Mouse (Mus musculus) midbrain, postnatal 0 days (tissue): ENCODE data around the gene Hsd17b14. TPM values are rescaled to one million over a fixed set of nuclear protein-coding genes. Genes with fewer than 3 reads are reported as not detected.
"Not testable (repeated sequence)": the region's sequence is repeated elsewhere in the genome, so short reads cannot be mapped to it uniquely, and the experiment has no call there.

Experiments
- ATAC-seq: fragments of 200-750 bp; cut with Nextera tagmentation; 2 replicates; pipeline ENCODE4 v1.8.0; 2017; ENCODE audit warnings: moderate number of reproducible peaks, mild to moderate bottlenecking, moderate TSS enrichment, moderate library complexity; ENCODE audit not compliant: low FRiP score
- DNase-seq: peaks from one replicate; pipeline ENCODE4 v3.0.0-alpha.2; 2015; ENCODE audit warnings: low spot score
- H3K27ac ChIP-seq: fragments of 300-500 bp; sonication (generic); 2 replicates; pipeline ENCODE4 v1.5.1; 2014; ENCODE audit warnings: low read depth, mild to moderate bottlenecking, low read length, mixed read lengths
- H3K27me3 ChIP-seq: fragments of 300-500 bp; sonication (generic); 2 replicates; pipeline ENCODE4 v1.6.1; 2014; ENCODE audit warnings: low read length, control low read depth, mixed read lengths; ENCODE audit not compliant: insufficient read depth
- H3K36me3 ChIP-seq: fragments of 300-500 bp; sonication (generic); 2 replicates; pipeline ENCODE4 v1.6.1; 2014; ENCODE audit warnings: low read length, control low read depth, mixed read lengths; ENCODE audit not compliant: insufficient read depth
- H3K4me1 ChIP-seq: fragments of 300-500 bp; sonication (generic); 2 replicates; pipeline ENCODE4 v1.6.1; 2014; ENCODE audit warnings: mild to moderate bottlenecking, control low read depth, antibody characterized with exemption, low read length, mixed read lengths; ENCODE audit not compliant: insufficient read depth
- H3K4me2 ChIP-seq: fragments of 300-500 bp; sonication (generic); 2 replicates; pipeline ENCODE4 v1.6.1; 2014; ENCODE audit warnings: low read depth, mild to moderate bottlenecking, low read length, mixed read lengths; ENCODE audit not compliant: poor library complexity, severe bottlenecking
- H3K4me3 ChIP-seq: fragments of 300-500 bp; sonication (generic); 2 replicates; pipeline ENCODE4 v1.5.1; 2014; ENCODE audit warnings: low read depth, mild to moderate bottlenecking, low read length, moderate library complexity
- H3K9ac ChIP-seq: fragments of 300-500 bp; sonication (generic); replicated peaks from 2 replicates; pipeline ENCODE4 v1.6.1; 2014; ENCODE audit warnings: mild to moderate bottlenecking, low read length, moderate library complexity, mixed read lengths; ENCODE audit not compliant: poor library complexity, severe bottlenecking
- H3K9me3 ChIP-seq: fragments of 300-500 bp; sonication (generic); 2 replicates; pipeline ENCODE4 v1.6.1; 2016; ENCODE audit warnings: low read length, control low read depth
- CTCF ChIP-seq: IDR thresholded peaks from 2 replicates; pipeline ENCODE4 v1.5.1; 2016; ENCODE audit warnings: antibody characterized with exemption, mild to moderate bottlenecking
- WGBS: fragments of 180-500 bp; shearing (Covaris S2); extraction: QIAGEN DNeasy Blood & Tissue Kit; methylation state at CpG from one replicate; pipeline ENCODE4 v1.1.7; 2014; 5-methylcytosine and 5-hydroxymethylcytosine counted together
- polyA plus RNA-seq: library from polyadenylated mRNA; unstranded; fragments of >200 nt; fragmentation: Nextera tagmentation; extraction: Ambion mirVana; gene quantifications from 2 replicates; pipeline ENCODE4 v1.2.1, GENCODE M21; 2015
- total RNA-seq: library from RNA; depleted of rRNA; stranded (reverse); fragments of >200 nt; gene quantifications from 2 replicates; pipeline ENCODE4 v1.2.3, GENCODE M21; 2014

Gene Hsd17b14
- total and polyA plus RNA-seq, 2 experiments from 2014 or later = 0.15 TPM; not detected in 1

- Histone ChIP-seq H3K27ac (peak within 1 kb of the TSS; percentile 68), H3K4me1 (peaks cover 8% of the 10 kb centered on the region; the same call in 1 of the 2 replicates), H3K4me2 (peak within 1 kb of the TSS; percentile 71), H3K4me3 (peak within 1 kb of the TSS; percentile 63), H3K27me3 (no peaks in the 10 kb centered on the region), H3K36me3 (no peaks in the 10 kb centered on the region), H3K9ac (peak within 1 kb of the TSS; percentile 64), H3K9me3 (no peaks in the 10 kb centered on the region)
- TF ChIP-seq CTCF = no peak
- DNase-seq (peak; percentile 92), ATAC-seq (peak; percentile 90)
- under 1% methylated on average over 54 of the region's 54 CpGs for WGBS
Measured at GRCm38 (mm10) chr7:45525809-45526473, 28.8 kb upstream of the Hsd17b14 start, which contains the start of the genes Ppp1r15a and Plekha4. Ppp1r15a (minus strand) TSS chr7:45526268. Plekha4 (plus strand) TSS chr7:45526330.

- 26% methylated on average over 7 of the region's 7 CpGs for WGBS
- H3K9ac ChIP-seq = peak overlapping the region; percentile 42; the same call in 1 of the 2 replicates
- peak overlapping the region; percentile 71 for H3K4me2 ChIP-seq
- H3K27me3 ChIP-seq = no peaks in the 10 kb centered on the region
- DNase-seq (no peak), ATAC-seq (no peak)
- no peaks in the 10 kb centered on the region for H3K36me3 ChIP-seq
- H3K4me3 ChIP-seq = peak overlapping the region; percentile 63
- no peaks in the 10 kb centered on the region for H3K9me3 ChIP-seq
- H3K4me1 ChIP-seq = peaks cover 8% of the 10 kb centered on the region; the same call in 1 of the 2 replicates
- peak overlapping the region; percentile 52; the same call in 1 of the 2 replicates for H3K27ac ChIP-seq
- peak; percentile 36 for TF ChIP-seq CTCF
Measured at GRCm38 (mm10) chr7:45526474-45527120, 28.1 kb upstream of the Hsd17b14 start.

- not testable (repeated sequence) for H3K9ac ChIP-seq, H3K4me3 ChIP-seq, H3K36me3 ChIP-seq, H3K27me3 ChIP-seq, ATAC-seq, H3K4me2 ChIP-seq, H3K4me1 ChIP-seq, DNase-seq, H3K9me3 ChIP-seq, H3K27ac ChIP-seq
- whole genome bisulfite sequencing = 93% methylated on average over 6 of the region's 6 CpGs
Measured at GRCm38 (mm10) chr7:45527169-45527568, 27.5 kb upstream of the Hsd17b14 start.

- TF ChIP-seq CTCF = no peak
- H3K4me3 ChIP-seq = no peak overlapping the region
- H3K9ac ChIP-seq = no peak overlapping the region
- peaks cover 8% of the 10 kb centered on the region; the same call in 1 of the 2 replicates for H3K4me1 ChIP-seq
- no peaks in the 10 kb centered on the region for H3K9me3 ChIP-seq
- H3K27ac ChIP-seq = no peak overlapping the region
- WGBS = 22% methylated on average over 6 of the region's 6 CpGs
- no peak for ATAC-seq
- no peak for DNase-seq
- H3K36me3 ChIP-seq = no peaks in the 10 kb centered on the region
- no peak overlapping the region for H3K4me2 ChIP-seq
- H3K27me3 ChIP-seq = no peaks in the 10 kb centered on the region
Measured at GRCm38 (mm10) chr7:45529461-45529860, 25.2 kb upstream of the Hsd17b14 start.

- Histone ChIP-seq H3K9ac (0 out of 2 replicates have a peak overlapping the region, but pooled peaks have one; percentile 29), H3K4me1 (no peaks in the 10 kb centered on the region), H3K27me3 (no peaks in the 10 kb centered on the region), H3K9me3 (no peaks in the 10 kb centered on the region), H3K27ac (no peak overlapping the region), H3K4me2 (no peak overlapping the region), H3K36me3 (no peaks in the 10 kb centered on the region), H3K4me3 (no peak overlapping the region)
- no peak for TF ChIP-seq CTCF
- DNase-seq (no peak), ATAC-seq (no peak)
- WGBS = 64% methylated on average over 2 of the region's 2 CpGs
Measured at GRCm38 (mm10) chr7:45530643-45531042, 24.1 kb upstream of the Hsd17b14 start.

GRCm38 (mm10) chr7:45535676-45536075, 19.0 kb upstream of the Hsd17b14 start:
- Histone ChIP-seq H3K9ac (no peak overlapping the region), H3K4me1 (peaks cover 4% of the 10 kb centered on the region; the same call in 1 of the 2 replicates), H3K27me3 (no peaks in the 10 kb centered on the region), H3K27ac (no peak overlapping the region), H3K4me2 (no peak overlapping the region), H3K4me3 (no peak overlapping the region), H3K9me3 (no peaks in the 10 kb centered on the region), H3K36me3 (no peaks in the 10 kb centered on the region)
- 0 out of 2 replicates have a peak, but pooled peaks have one; percentile 15 for TF ChIP-seq CTCF
- WGBS = 85% methylated on average over 1 of the region's 1 CpGs
- DNase-seq (no peak), ATAC-seq (no peak)
